Mouse (Mus musculus) heart, postnatal 4 days (tissue): Measurements from ENCODE around the gene Gm6993. TPM values are rescaled to one million over a fixed set of nuclear protein-coding genes. Genes with fewer than 3 reads are reported as not detected.

Experiments used
- DNase-seq: peaks from one replicate; pipeline ENCODE4 v3.0.0; 2021
- total RNA-seq, 2 experiments: library from RNA; stranded (reverse); gene quantifications; 2 replicates each; pipeline ENCODE4 v1.2.3; 2021

The Gm6993 gene
- total RNA-seq, 2 experiments from 2014 or later: not detected

DNA sequence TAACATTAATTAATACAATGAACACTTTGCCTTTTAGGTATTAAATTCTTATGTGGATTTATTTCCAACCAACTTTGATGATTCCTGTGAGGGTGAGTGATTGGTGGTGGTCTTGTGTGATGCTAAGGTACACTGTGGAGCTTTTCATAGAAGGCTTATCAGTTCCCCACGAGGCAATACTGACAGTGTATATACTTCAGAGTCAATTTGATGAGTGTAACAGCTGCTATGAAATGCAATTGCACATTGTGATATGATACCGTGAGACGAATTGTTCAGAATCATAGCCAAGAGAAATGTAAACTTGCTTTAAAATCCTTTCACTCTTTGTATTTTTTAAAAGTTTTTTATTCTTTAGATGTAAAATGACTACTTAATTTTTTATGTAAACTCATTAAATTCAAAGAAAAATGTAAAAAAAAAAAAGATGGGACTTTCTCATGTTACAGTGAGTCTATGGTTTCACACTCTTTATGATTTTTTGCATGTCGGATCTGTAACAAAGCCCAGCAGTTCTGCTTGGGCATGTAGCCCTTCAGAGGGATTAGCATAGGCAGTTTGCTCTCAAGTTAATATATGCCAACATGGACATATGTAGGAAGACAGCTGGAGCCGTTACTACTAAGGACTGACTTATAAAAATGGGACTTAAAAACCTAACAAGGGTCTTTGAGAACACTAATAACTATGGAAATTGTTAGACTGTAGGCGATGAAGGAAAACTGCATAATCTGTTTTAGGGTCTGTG, 1.2 kb downstream of the Gm6993 start:
- no peak for DNase-seq

- no peak for DNase-seq
Observed at GRCm38 (mm10) chr12:31244001-31244400, 3.4 kb downstream of the Gm6993 start.

- DNase-seq: no peak
Observed at GRCm38 (mm10) chr12:31244691-31245090, 4.1 kb downstream of the Gm6993 start.

DNA sequence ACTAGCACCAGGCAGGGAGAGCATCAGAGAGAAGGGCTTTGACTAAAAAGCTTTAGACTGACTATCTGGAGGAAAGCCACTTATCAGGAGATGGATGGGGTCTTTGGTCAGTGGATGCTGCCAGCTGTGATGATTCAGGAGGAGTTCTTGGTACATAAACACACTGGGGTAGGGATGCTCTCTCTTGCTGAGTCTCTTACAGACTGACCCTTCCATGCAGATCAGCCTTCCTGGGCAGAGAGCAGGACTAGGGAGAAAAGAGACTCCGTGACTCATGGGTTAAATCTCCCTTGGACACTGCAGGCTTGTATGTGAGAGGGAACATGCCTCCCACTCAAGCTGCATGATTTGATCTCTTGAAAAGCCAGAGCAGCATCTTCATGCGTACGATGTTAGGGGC, 5.6 kb downstream of the Gm6993 start:
- DNase-seq: no peak

DNA sequence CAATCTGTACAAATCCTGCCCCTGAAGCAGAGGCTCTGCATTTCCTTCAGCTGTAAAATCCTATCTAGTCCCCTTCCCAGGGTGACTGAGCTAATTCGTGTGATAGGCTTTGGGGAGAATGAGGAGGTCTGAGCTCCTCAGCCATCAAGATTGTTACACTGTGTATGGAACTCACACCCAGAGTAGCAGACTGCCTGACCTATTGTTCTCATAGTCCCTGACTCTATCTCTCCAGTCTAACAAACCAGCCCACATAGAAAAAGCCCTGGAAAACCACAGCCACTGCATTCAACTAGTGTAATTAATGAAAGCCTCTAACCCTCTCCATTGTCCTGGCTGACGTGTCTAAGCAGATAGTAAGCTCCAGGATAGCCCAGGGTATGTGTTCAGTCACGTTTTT, 6.0 kb downstream of the Gm6993 start:
- DNase-seq: no peak

- peak; percentile 54 for DNase-seq
Observed at GRCm38 (mm10) chr12:31248165-31248564, 7.6 kb downstream of the Gm6993 start.

GRCm38 (mm10) chr12:31248681-31249080, 8.1 kb downstream of the Gm6993 start:
- no peak for DNase-seq

GRCm38 (mm10) chr12:31252259-31252658, 11.7 kb downstream of the Gm6993 start:
- no peak for DNase-seq

- no peak for DNase-seq
Observed at GRCm38 (mm10) chr12:31254978-31255377, 14.4 kb downstream of the Gm6993 start.

DNA sequence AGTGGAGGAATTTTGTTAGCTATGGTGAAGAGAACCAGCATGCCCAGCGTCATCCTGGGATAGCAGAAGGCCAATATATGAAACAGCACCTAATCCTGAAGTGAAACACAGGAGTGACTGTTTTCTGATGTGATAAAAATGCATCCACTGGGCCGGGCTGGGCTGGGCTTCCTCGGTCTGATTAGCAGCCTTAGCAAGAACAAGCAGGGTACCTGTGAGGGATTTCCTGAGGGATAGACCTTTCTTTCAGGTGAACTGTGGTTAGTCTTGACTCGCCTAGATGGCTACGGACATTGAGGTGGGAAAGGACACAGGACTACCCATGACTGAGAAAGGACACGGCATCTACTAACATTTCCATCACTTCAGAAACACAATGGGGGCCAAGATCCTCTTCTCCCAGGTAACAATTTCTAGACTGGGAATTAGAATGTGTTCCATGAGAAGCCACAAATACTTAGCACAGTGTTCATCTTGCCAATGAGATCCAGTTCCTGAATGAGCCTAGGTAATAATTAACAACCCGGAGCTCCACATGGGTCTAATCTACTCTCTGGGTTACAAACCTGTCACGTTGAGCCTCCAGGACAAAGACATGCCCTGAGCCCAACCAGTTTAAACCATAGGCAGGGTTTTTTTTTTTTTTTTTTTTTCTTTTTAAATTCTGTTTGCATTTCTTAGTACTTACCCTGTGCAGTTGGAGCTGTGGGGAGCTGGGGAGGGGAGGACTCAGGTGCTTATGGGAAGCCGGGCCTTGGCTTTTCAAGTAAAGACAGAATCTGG, 15.7 kb downstream of the Gm6993 start:
- no peak for DNase-seq

DNA sequence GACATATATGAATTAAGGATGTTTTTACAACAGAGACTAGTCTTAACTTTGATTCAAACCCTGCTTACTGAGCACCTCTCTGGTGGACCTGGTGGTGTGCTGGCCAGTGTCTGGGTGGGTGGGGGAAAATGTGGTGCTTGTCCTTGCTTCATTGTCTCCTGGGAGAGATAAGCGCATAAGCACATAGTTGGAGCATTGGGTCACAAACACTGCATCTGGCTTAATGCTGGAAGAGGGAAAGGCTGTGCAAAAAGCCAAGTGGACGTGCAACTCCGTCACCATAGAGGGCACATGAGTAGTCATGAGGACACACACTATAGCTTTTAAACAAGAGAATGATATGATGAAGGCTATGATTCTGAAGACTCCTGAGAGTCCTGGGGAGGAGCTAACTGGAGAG, 21.3 kb downstream of the Gm6993 start:
- DNase-seq: peak; percentile 60

DNA sequence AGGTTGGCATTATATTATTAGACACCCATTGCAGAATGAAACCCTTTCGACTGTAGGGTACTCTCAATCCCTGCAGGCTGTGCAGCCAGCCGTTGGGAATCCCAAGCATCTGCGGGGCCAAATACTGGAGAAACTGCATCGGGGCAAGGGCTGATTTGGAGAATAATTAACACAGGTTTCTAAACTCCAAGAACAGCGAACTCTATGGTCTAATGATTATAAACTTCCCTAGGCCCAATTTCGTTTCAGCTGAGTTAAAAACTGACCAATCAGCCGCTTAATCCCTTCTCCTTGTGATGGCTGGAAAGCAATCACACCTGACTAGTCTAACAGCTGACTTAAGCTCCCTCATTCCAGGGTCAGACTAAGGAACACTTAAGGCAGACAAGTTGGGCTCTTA, 23.4 kb downstream of the Gm6993 start:
- no peak for DNase-seq

DNA sequence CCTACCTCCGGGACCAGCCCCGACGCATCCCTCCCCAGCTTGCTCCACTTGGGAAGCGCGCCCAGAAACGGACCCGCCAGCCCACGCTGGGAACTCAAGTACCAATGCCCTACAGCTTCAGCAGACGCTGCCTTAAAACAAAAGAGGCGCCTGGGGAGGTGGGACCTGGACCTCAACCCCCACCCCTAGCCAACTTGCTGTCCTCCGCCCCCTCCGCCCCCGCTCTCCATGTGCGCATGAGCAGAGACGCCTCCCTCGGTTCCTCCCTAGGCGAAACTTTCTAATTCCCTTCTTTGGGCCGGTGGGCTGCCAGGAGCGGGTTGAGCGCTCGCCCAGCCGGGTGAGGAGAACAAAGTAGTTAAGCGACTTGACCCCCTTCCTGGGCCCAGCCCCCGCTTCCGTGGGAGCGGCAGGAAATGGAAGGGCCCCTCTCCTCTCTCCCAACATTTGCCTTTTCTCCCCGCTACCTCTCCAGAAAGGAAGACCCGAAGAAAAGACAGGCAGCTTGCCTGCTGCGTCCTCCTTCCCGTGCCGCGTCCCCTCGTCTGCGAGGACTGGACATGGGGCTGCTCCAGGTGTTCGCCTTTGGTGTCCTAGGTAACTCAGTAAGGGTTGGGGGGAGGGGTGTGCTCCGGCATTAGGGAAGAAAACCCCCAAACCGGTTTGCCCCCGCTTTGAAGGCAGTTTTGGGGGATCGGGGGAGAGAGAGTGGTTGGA, 24.6 kb downstream of the Gm6993 start, which contains the start of gene Lamb1:
TSS of gene Lamb1 (plus strand) at position 230 of the 717 bp plus-strand sequence.
- peak; percentile 89 for DNase-seq

- peak; percentile 43 for DNase-seq
Observed at GRCm38 (mm10) chr12:31265722-31266431, 25.3 kb downstream of the Gm6993 start.

DNA sequence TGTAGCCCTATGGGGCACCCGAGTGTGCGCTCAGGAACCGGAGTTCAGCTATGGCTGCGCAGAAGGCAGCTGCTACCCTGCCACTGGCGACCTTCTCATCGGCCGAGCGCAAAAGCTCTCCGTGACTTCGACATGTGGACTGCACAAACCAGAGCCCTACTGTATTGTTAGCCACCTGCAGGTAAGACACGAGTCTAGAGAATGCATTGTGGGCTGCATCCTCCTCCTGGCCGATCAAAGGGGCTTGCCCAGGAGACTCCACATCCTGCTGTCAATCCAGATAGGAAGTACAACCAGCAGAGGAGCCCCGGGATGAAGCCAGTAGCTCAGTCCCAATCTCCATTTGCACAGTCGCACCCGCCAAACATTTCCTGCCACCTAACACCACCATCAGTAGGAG, 26.1 kb downstream of the Gm6993 start:
- peak; percentile 43 for DNase-seq

DNA sequence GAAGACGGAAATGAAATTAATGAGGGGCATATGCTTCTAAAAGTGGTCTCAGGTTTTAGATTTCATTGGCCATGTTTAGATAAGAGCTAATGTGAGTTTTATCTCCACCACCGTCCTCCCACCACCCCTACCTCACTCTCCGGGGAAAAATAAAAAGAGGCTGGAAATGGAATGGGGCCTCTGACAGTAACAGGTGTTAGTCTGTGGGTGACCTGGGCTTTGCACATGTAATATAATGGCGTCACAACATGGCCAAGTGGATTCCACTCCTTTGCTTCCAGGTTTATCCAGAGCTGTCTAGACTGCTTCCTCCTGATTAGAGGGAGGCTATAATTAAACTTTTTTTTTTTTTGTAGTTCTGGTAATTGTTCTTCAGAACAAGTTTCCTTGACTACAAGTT, 26.8 kb downstream of the Gm6993 start:
- DNase-seq: no peak

GRCm38 (mm10) chr12:31268315-31268714, 27.7 kb downstream of the Gm6993 start:
- no peak for DNase-seq

GRCm38 (mm10) chr12:31269020-31269597, 28.5 kb downstream of the Gm6993 start:
- DNase-seq: no peak

DNA sequence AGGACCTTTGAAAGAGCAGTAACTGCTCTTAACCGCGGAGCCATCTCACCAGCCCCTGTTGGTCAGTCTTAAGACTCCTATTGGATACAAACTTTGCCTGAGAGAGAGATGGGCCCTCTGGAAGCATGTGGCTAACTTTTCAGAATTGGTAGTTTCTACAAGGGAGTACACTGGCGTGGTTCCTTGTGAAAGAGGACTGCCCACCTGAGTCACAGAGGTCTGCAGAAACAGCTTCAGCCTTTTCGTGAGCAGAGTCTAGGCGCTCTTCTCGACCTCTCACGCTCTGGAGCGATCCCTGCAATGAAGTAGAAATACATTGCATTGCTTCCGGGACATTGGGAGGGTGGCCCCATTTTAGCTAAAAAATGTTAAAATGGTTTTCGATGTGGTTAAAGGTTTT, 29.8 kb downstream of the Gm6993 start:
- DNase-seq: no peak

GRCm38 (mm10) chr12:31270776-31271175, 30.2 kb downstream of the Gm6993 start:
- DNase-seq: no peak

DNA sequence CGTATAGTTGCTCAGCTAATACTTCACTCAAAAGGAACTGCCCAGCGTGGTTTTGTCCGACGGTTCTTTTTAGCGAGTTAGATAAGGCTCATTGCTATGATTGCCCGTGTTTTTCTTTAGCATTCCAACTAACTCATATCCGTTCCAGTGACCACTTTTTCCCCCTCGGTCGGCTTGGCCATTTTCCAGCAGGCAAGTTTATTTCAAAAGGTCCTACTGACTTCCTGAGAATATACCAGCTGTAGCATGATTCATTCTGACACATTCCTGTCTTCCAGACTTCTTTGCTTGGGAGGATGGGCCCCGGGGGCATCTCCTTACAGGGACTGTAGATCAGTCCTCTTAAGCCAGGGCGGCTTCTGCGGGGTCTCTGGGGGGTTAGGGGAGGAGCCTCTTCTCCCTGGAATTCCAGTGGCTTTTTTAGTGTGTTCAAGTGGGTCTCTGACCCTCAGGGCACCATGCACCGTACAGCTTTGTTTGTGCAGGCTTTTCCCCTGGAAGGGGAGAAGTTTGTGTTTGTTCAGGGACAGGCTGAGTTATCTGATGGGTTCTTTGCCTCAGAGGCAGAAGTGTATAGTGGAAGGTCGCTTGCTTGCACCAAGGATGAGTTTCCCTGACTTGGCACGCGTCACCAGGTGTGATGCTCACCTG, 30.9 kb downstream of the Gm6993 start:
- DNase-seq: peak; percentile 87
